Mouse (Mus musculus) liver, embryonic 12.5 days (tissue): ENCODE results near the gene Calr4. TPM values are rescaled to one million over a fixed set of nuclear protein-coding genes. Genes with fewer than 3 reads are reported as not detected.

Experiments used
- ATAC-seq: fragments of 200-750 bp; cut with Nextera tagmentation; 2 replicates; pipeline ENCODE4 v1.8.0; 2017; ENCODE audit warnings: moderate number of reproducible peaks, mild to moderate bottlenecking, moderate library complexity
- H3K27ac ChIP-seq: fragments of 300-500 bp; sonication (generic); 2 replicates; pipeline ENCODE4 v1.5.1; 2016; ENCODE audit warnings: mild to moderate bottlenecking
- H3K27me3 ChIP-seq: fragments of 300-500 bp; sonication (generic); replicated peaks from 2 replicates; pipeline ENCODE4 v1.6.1; 2016; ENCODE audit warnings: mild to moderate bottlenecking, moderate library complexity
- H3K36me3 ChIP-seq: fragments of 300-500 bp; sonication (generic); 2 replicates; pipeline ENCODE4 v1.6.1; 2016; ENCODE audit warnings: mild to moderate bottlenecking, moderate library complexity
- H3K4me1 ChIP-seq: fragments of 300-500 bp; sonication (generic); 2 replicates; pipeline ENCODE4 v1.6.1; 2016
- H3K4me2 ChIP-seq: fragments of 300-500 bp; sonication (generic); 2 replicates; pipeline ENCODE4 v1.6.1; 2016; ENCODE audit warnings: mild to moderate bottlenecking, moderate library complexity
- H3K4me3 ChIP-seq: fragments of 300-500 bp; sonication (generic); 2 replicates; pipeline ENCODE4 v1.5.1; 2016; ENCODE audit warnings: mild to moderate bottlenecking, moderate library complexity
- H3K9ac ChIP-seq: fragments of 300-500 bp; sonication (generic); 2 replicates; pipeline ENCODE4 v1.6.1; 2016; ENCODE audit warnings: mild to moderate bottlenecking, moderate library complexity
- H3K9me3 ChIP-seq: fragments of 300-500 bp; sonication (generic); replicated peaks from 2 replicates; pipeline ENCODE4 v1.6.1; 2016; ENCODE audit warnings: mild to moderate bottlenecking, moderate library complexity
- WGBS: fragments of 180-500 bp; shearing (Covaris S2); methylation state at CpG from one replicate; pipeline ENCODE4 v1.1.7; 2016; ENCODE audit not compliant: insufficient replicate concordance; 5-methylcytosine and 5-hydroxymethylcytosine counted together
- polyA plus RNA-seq: library from polyadenylated mRNA; unstranded; fragments of >200 nt; fragmentation: Nextera tagmentation; extraction: Ambion mirVana; gene quantifications from 2 replicates; pipeline ENCODE4 v1.2.1, GENCODE M21; 2016

Gene Calr4
- polyA plus RNA-seq, 1 experiment from 2014 or later = not detected

DNA sequence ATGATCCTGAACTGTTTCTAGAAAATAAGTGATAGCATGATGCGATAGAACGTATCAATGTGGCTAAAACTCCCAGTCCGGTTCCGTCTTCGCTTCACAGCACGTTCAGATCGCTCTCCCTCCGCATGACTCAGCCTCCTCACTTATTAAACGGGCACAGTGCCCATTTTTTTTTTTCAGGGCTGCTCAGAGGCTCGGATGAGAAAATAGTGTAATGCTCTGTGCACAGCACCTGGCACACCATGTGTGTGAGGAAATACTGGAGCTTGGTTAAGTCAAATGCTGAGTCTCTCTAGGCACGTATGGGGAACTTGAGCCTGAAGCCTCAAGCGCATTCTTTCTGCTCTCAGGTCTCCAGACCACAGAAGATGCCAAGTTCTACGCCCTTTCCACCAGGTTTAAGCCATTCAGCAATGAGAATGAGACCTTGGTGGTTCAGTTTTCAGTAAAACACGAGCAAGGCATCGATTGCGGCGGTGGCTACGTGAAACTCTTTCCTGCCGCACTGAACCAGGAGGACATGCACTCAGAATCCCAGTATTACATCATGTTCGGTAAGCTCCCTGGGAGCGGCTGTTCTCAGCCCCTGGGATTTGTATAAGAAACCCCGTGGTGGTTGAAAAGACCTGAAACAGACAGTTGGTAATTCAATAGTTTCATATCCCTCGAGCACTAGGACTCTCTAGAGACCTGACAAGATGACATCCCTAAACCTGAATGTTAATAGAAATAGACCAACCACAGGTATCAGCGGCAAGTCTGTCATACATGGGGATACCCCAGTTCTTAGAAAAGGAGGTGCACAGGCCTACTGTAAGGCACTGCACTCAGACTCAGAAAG is 4.4 kb downstream of the Calr4 start:
- H3K4me1 ChIP-seq = no peaks in the 10 kb centered on the region
- no peaks in the 10 kb centered on the region for H3K36me3 ChIP-seq
- H3K27ac ChIP-seq = no peak overlapping the region
- 81% methylated on average over 24 of the region's 24 CpGs for WGBS
- ATAC-seq = no peak
- H3K4me3 ChIP-seq = no peak overlapping the region
- H3K27me3 ChIP-seq = no peaks in the 10 kb centered on the region
- H3K4me2 ChIP-seq = no peak overlapping the region
- H3K9me3 ChIP-seq = no peaks in the 10 kb centered on the region
- H3K9ac ChIP-seq = no peak overlapping the region

- Histone ChIP-seq H3K4me1 (no peaks in the 10 kb centered on the region), H3K9me3 (no peaks in the 10 kb centered on the region), H3K36me3 (no peaks in the 10 kb centered on the region), H3K27ac (no peak overlapping the region), H3K4me3 (no peak overlapping the region), H3K9ac (no peak overlapping the region), H3K27me3 (no peaks in the 10 kb centered on the region), H3K4me2 (no peak overlapping the region)
- no peak for ATAC-seq
Measured at GRCm38 (mm10) chr4:109241221-109241620, 6.9 kb downstream of the Calr4 start.

DNA sequence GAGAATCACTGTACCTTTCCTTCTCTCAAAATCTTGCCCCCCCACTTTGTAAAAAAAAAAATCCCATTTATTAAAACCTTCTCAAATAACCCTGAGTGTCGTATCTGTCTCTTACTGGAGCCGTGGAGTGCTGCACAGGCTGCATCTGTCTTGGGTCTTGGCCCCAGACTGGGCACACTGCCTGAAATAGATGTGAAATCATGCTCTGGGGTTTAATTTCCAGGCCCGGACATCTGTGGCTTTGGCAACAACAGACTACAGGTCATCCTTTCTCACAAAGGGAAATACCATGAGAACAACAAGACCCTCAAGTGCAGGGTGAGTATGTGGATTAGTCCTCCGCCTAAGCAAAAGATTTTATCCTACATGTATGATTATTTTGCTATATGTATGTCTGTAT is 7.6 kb downstream of the Calr4 start:
- ATAC-seq = no peak
- H3K4me2 ChIP-seq = no peak overlapping the region
- no peaks in the 10 kb centered on the region for H3K4me1 ChIP-seq
- no peak overlapping the region for H3K4me3 ChIP-seq
- H3K9ac ChIP-seq = no peak overlapping the region
- H3K27ac ChIP-seq = no peak overlapping the region
- H3K27me3 ChIP-seq = no peaks in the 10 kb centered on the region
- no peaks in the 10 kb centered on the region for H3K36me3 ChIP-seq
- H3K9me3 ChIP-seq = no peaks in the 10 kb centered on the region
- 65% methylated on average over 4 of the region's 4 CpGs for WGBS

GRCm38 (mm10) chr4:109244506-109244905 is 10.2 kb downstream of the Calr4 start:
- whole genome bisulfite sequencing = 60% methylated on average over 7 of the region's 7 CpGs
- H3K4me1 ChIP-seq = no peaks in the 10 kb centered on the region
- no peak overlapping the region for H3K4me3 ChIP-seq
- no peaks in the 10 kb centered on the region for H3K9me3 ChIP-seq
- H3K36me3 ChIP-seq = no peaks in the 10 kb centered on the region
- H3K27me3 ChIP-seq = no peaks in the 10 kb centered on the region
- H3K4me2 ChIP-seq = no peak overlapping the region
- H3K27ac ChIP-seq = no peak overlapping the region
- no peak for ATAC-seq
- no peak overlapping the region for H3K9ac ChIP-seq

- Histone ChIP-seq H3K27ac (no peak overlapping the region), H3K9ac (no peak overlapping the region), H3K4me2 (no peak overlapping the region)
Measured at GRCm38 (mm10) chr4:109245016-109245620, 10.8 kb downstream of the Calr4 start.

GRCm38 (mm10) chr4:109251605-109252004 is 17.3 kb downstream of the Calr4 start:
- no peak overlapping the region for H3K9ac ChIP-seq
- peaks cover 51% of the 10 kb centered on the region for H3K4me1 ChIP-seq
- no peak overlapping the region for H3K4me2 ChIP-seq
- no peaks in the 10 kb centered on the region for H3K27me3 ChIP-seq
- 0 out of 2 replicates have a peak overlapping the region, but pooled peaks have one; percentile 41 for H3K27ac ChIP-seq
- 29% methylated on average over 3 of the region's 3 CpGs for WGBS
- no peaks in the 10 kb centered on the region for H3K36me3 ChIP-seq
- 0 out of 2 replicates have a peak, but pooled peaks cover under 1% of the 10 kb centered on the region for H3K9me3 ChIP-seq
- peak; percentile 49; the same call in 1 of the 2 replicates for ATAC-seq
- no peak overlapping the region for H3K4me3 ChIP-seq

More at GRCm38 (mm10) chr4:109245016-109245620, 10.8 kb downstream of the Calr4 start:
- Histone ChIP-seq H3K27me3 (no peaks in the 10 kb centered on the region), H3K36me3 (no peaks in the 10 kb centered on the region), H3K4me1 (no peaks in the 10 kb centered on the region), H3K9me3 (no peaks in the 10 kb centered on the region), H3K4me3 (no peak overlapping the region)
- 70% methylated on average over 6 of the region's 6 CpGs for WGBS
- no peak for ATAC-seq

GRCm38 (mm10) chr4:109252199-109252598 is 17.9 kb downstream of the Calr4 start:
- Histone ChIP-seq H3K4me1 (peaks cover 57% of the 10 kb centered on the region), H3K36me3 (no peaks in the 10 kb centered on the region), H3K27ac (0 out of 2 replicates have a peak overlapping the region, but pooled peaks have one; percentile 41), H3K9me3 (0 out of 2 replicates have a peak, but pooled peaks cover 3% of the 10 kb centered on the region), H3K9ac (no peak overlapping the region), H3K4me3 (no peak overlapping the region), H3K27me3 (no peaks in the 10 kb centered on the region), H3K4me2 (no peak overlapping the region)
- WGBS = 77% methylated on average over 4 of the region's 4 CpGs
- ATAC-seq = no peak

GRCm38 (mm10) chr4:109253664-109254151 is 19.4 kb downstream of the Calr4 start:
- Histone ChIP-seq H3K4me3 (no peak overlapping the region), H3K4me2 (peak overlapping the region; percentile 55), H3K4me1 (peaks cover 65% of the 10 kb centered on the region), H3K27ac (peak overlapping the region; percentile 76), H3K27me3 (no peaks in the 10 kb centered on the region), H3K9ac (peak overlapping the region; percentile 48), H3K9me3 (0 out of 2 replicates have a peak, but pooled peaks cover 3% of the 10 kb centered on the region), H3K36me3 (no peaks in the 10 kb centered on the region)
- WGBS = 14% methylated on average over 11 of the region's 11 CpGs
- ATAC-seq = no peak

- Histone ChIP-seq H3K4me2 (peak overlapping the region; percentile 55), H3K27ac (peak overlapping the region; percentile 86), H3K9ac (no peak overlapping the region), H3K36me3 (no peaks in the 10 kb centered on the region), H3K27me3 (no peaks in the 10 kb centered on the region), H3K9me3 (0 out of 2 replicates have a peak, but pooled peaks cover 3% of the 10 kb centered on the region), H3K4me3 (peak overlapping the region; percentile 7; the same call in 1 of the 2 replicates), H3K4me1 (peaks cover 65% of the 10 kb centered on the region)
- 15% methylated on average over 5 of the region's 5 CpGs for WGBS
- peak; percentile 80 for ATAC-seq
Measured at GRCm38 (mm10) chr4:109254511-109254910, 20.2 kb downstream of the Calr4 start.

DNA sequence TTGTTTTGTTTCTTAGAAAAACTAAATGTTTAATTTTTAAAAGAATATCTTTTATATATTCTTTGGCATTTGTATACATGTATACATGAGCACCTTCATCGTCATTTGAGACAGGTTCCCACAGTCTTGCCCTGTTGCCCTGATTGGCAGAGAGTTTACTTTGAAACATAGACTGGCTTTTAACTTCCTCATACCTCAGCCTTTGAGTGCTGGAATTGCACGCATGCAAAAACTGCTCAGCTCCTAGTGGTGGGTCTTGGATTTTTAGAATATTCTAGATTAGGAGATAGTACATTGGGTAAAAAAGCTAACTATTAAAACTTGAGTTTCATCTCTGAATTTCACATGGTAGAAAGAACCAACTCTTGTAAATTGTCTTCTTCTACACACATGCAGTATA is 21.0 kb downstream of the Calr4 start:
- ATAC-seq = no peak
- Histone ChIP-seq H3K9me3 (0 out of 2 replicates have a peak, but pooled peaks cover 3% of the 10 kb centered on the region), H3K4me1 (peaks cover 65% of the 10 kb centered on the region), H3K4me2 (peak overlapping the region; percentile 55), H3K27ac (peak overlapping the region; percentile 86), H3K27me3 (no peaks in the 10 kb centered on the region), H3K9ac (no peak overlapping the region), H3K4me3 (no peak overlapping the region), H3K36me3 (no peaks in the 10 kb centered on the region)
- 30% methylated on average over 2 of the region's 2 CpGs for WGBS

DNA sequence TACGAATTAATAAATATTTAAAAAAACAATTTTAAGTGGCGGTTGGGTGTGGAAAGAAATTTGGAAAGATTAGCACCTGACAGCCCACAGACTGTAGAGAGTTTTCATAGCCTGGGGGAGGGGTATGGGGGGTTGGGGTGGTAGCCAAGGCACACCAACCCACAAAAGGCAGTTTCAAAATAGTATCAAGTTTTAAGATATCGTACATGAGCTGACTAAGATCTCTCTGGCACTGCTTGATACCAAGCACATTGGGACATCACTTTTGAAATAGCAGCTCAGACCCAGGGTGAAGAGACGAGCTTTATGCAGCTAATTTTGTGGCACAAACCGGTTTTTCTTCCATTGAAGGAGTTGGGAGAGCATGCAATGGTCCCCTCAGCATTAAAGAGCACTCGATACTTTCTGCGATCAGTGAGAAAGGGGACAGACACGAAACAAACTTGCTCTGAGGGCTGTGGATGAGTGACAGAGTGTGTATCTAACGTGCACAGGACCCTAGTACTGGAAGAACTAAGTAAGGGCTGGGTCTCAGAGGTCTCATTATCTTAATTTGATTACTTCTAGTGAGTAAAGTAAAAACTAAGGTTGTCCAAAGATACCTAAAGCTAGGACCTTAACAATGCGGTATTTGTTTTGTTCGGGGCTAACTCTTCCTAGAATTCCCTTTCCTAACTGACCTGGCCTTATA is 21.6 kb downstream of the Calr4 start:
- no peaks in the 10 kb centered on the region for H3K36me3 ChIP-seq
- H3K4me1 ChIP-seq = peaks cover 65% of the 10 kb centered on the region
- peak overlapping the region; percentile 55 for H3K4me2 ChIP-seq
- 0 out of 2 replicates have a peak, but pooled peaks cover 3% of the 10 kb centered on the region for H3K9me3 ChIP-seq
- peak overlapping the region; percentile 7; the same call in 1 of the 2 replicates for H3K4me3 ChIP-seq
- peak overlapping the region; percentile 86 for H3K27ac ChIP-seq
- peak; percentile 74 for ATAC-seq
- no peaks in the 10 kb centered on the region for H3K27me3 ChIP-seq
- no peak overlapping the region for H3K9ac ChIP-seq
- WGBS = 28% methylated on average over 11 of the region's 11 CpGs
